Mouse (Mus musculus) olfactory bulb, adult 2 months (tissue): Measurements from ENCODE around the gene Cd1d1.

Source experiments
- CTCF ChIP-seq: fragments of 200-500 bp; IDR thresholded peaks from 2 replicates; pipeline ENCODE4 v1.5.1; 2012; ENCODE audit warnings: low read depth, mild to moderate bottlenecking, low read length, moderate library complexity; ENCODE audit not compliant: insufficient read depth
- POLR2A ChIP-seq: fragments of 200-500 bp; IDR thresholded peaks from 2 replicates; pipeline ENCODE4 v1.6.1; 2012; ENCODE audit warnings: mild to moderate bottlenecking, low read depth, low read length, moderate library complexity; ENCODE audit not compliant: insufficient read depth

- TF ChIP-seq CTCF: no peak
- no peak for TF ChIP-seq POLR2A
Measured at GRCm38 (mm10) chr3:86954521-86954920, 44.7 kb downstream of the Cd1d1 start.
